Mouse (Mus musculus) kidney, postnatal 0 days (tissue): ENCODE data around the gene Mpc1. TPM values are rescaled to one million over a fixed set of nuclear protein-coding genes. Genes with fewer than 3 reads are reported as not detected.

ENCODE experiments used
- ATAC-seq: fragments of 200-750 bp; cut with Nextera tagmentation; replicated peaks from 2 replicates; pipeline ENCODE4 v1.8.0; 2017; ENCODE audit warnings: low read depth, moderate number of reproducible peaks, moderate TSS enrichment, moderate library complexity; ENCODE audit not compliant: low FRiP score
- DNase-seq: peaks from one replicate; pipeline ENCODE4 v3.0.0-alpha.2; 2016; ENCODE audit warnings: low spot score
- H3K27ac ChIP-seq: fragments of 300-500 bp; sonication (generic); 2 replicates; pipeline ENCODE4 v1.5.1; 2014; ENCODE audit warnings: mild to moderate bottlenecking
- H3K27me3 ChIP-seq: fragments of 300-500 bp; sonication (generic); 2 replicates; pipeline ENCODE4 v1.6.1; 2014; ENCODE audit warnings: low read length, mixed read lengths; ENCODE audit not compliant: insufficient read depth
- H3K36me3 ChIP-seq: fragments of 300-500 bp; sonication (generic); 2 replicates; pipeline ENCODE4 v1.6.1; 2014; ENCODE audit warnings: low read length, mixed read lengths; ENCODE audit not compliant: insufficient read depth
- H3K4me1 ChIP-seq: fragments of 300-500 bp; sonication (generic); replicated peaks from 2 replicates; pipeline ENCODE4 v1.6.1; 2014; ENCODE audit warnings: antibody characterized with exemption, low read length, mixed read lengths; ENCODE audit not compliant: insufficient read depth
- H3K4me2 ChIP-seq: fragments of 300-500 bp; sonication (generic); 2 replicates; pipeline ENCODE4 v1.6.1; 2014; ENCODE audit warnings: mild to moderate bottlenecking, low read length, moderate library complexity, mixed read lengths
- H3K4me3 ChIP-seq: fragments of 300-500 bp; sonication (generic); replicated peaks from 2 replicates; pipeline ENCODE4 v1.5.1; 2014; ENCODE audit warnings: low read depth, low read length
- H3K9ac ChIP-seq: fragments of 300-500 bp; sonication (generic); 2 replicates; pipeline ENCODE4 v1.6.1; 2014; ENCODE audit warnings: low read depth, low read length
- H3K9me3 ChIP-seq: fragments of 300-500 bp; sonication (generic); replicated peaks from 2 replicates; pipeline ENCODE4 v1.6.1; 2016; ENCODE audit warnings: low read length, inconsistent platforms, mixed read lengths
- CTCF ChIP-seq: IDR thresholded peaks from 2 replicates; pipeline ENCODE4 v1.5.1; 2016; ENCODE audit warnings: antibody characterized with exemption, low read depth, mild to moderate bottlenecking, moderate library complexity
- WGBS: fragments of 180-500 bp; shearing (Covaris S2); extraction: QIAGEN DNeasy Blood & Tissue Kit; methylation state at CpG from one replicate; pipeline ENCODE4 v1.1.7; 2014; 5-methylcytosine and 5-hydroxymethylcytosine counted together
- polyA plus RNA-seq: library from polyadenylated mRNA; unstranded; fragments of >200 nt; fragmentation: Nextera tagmentation; extraction: Ambion mirVana; gene quantifications from 2 replicates; pipeline ENCODE4 v1.2.1, GENCODE M21; 2015

Gene Mpc1
- 444 and 498 TPM in 2 replicates for polyA plus RNA-seq

DNA sequence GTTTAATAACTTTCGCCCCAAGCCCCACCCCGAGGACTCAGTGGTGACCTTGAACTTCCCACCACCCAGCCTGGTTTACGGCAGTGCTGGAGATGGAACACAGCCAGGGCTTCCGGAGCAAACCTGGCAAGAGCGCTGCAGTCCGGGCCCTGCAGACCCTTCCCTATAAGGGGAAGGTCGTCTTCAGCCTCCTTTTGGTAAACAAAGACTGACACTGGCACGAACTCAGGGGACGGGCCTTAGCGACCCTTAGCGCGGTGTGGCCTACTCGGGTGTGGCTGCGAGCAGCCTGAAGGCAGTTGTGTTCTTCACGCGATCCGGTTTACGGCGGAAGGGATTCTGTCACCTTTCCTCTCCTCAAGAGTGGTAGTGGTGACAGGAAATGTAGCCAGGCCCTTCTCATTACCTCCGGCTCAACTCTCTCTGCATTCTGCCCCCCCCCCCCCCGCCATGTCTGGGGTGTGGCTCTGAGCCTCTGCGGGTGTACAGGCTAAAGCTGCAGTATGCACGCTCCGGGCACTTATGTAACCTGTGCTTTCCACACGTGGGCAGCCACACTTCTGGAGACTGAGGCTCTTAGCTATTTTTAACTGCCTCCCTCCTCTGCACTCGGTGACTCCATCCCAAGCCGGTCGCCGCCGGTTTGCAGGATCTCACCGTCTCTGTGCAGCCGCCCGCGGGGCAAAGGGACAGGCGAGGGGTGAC, at the start of gene Mpc1:
Gene Mpc1, plus strand, starts transcription at position 84 of the 705 bp plus-strand sequence.
- Histone ChIP-seq H3K4me2 (peak within 1 kb of the TSS; percentile 85), H3K9ac (peak within 1 kb of the TSS; percentile 79), H3K4me1 (0 out of 2 replicates have a peak, but pooled peaks cover 3% of the 10 kb centered on the region), H3K27ac (peak within 1 kb of the TSS; percentile 96), H3K36me3 (no peaks in the 10 kb centered on the region), H3K27me3 (no peaks in the 10 kb centered on the region), H3K9me3 (no peaks in the 10 kb centered on the region), H3K4me3 (peak within 1 kb of the TSS; percentile 87)
- under 1% methylated on average over 34 of the region's 35 CpGs for WGBS
- ATAC-seq (peak; percentile 80), DNase-seq (peak; percentile 74)
- no peak for TF ChIP-seq CTCF

GRCm38 (mm10) chr17:8233618-8234214, 49.0 kb upstream of the Mpc1 start:
- Histone ChIP-seq H3K9me3 (no peaks in the 10 kb centered on the region), H3K27ac (no peak overlapping the region), H3K36me3 (no peaks in the 10 kb centered on the region), H3K27me3 (no peaks in the 10 kb centered on the region), H3K4me3 (no peak overlapping the region), H3K9ac (no peak overlapping the region), H3K4me1 (no peaks in the 10 kb centered on the region; the same call in 1 of the 2 replicates), H3K4me2 (no peak overlapping the region)
- ATAC-seq (no peak), DNase-seq (no peak)
- WGBS, result 45% methylated on average over 15 of the region's 15 CpGs
- no peak for TF ChIP-seq CTCF

DNA sequence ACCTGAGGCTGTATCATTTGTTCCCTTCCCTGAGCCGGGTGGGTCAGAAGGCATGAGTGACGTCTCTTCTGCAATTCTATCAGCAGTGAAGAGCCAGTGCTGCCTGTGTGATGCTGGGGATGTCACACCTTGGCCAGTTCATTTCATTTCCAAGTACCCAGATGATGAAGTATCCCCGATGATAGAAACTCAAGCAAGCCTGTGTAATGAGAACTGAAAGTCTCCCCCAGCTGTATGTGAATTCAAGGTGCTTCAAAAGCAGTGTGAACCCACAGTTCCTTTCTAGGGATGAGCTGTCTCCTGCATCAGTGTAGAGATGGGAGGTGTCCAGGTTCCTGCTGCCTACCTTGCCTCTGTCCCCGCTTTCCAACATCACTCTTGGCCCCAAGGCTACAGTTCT, 48.2 kb upstream of the Mpc1 start:
- Histone ChIP-seq H3K36me3 (no peaks in the 10 kb centered on the region), H3K27ac (no peak overlapping the region), H3K27me3 (no peaks in the 10 kb centered on the region), H3K4me1 (no peaks in the 10 kb centered on the region; the same call in 1 of the 2 replicates), H3K4me2 (no peak overlapping the region), H3K9me3 (no peaks in the 10 kb centered on the region), H3K9ac (no peak overlapping the region), H3K4me3 (no peak overlapping the region)
- TF ChIP-seq CTCF, result no peak
- ATAC-seq (no peak), DNase-seq (no peak)
- WGBS, result 75% methylated on average over 4 of the region's 4 CpGs

GRCm38 (mm10) chr17:8235743-8236142, 47.0 kb upstream of the Mpc1 start, which contains the start of gene Ccr6:
Gene Ccr6, plus strand, starts transcription at chr17:8236043.
- ATAC-seq (no peak), DNase-seq (no peak)
- Histone ChIP-seq H3K4me2 (no peak within 1 kb of the TSS), H3K4me3 (no peak within 1 kb of the TSS), H3K27me3 (no peaks in the 10 kb centered on the region), H3K9ac (no peak within 1 kb of the TSS), H3K9me3 (no peaks in the 10 kb centered on the region), H3K27ac (no peak within 1 kb of the TSS), H3K36me3 (no peaks in the 10 kb centered on the region), H3K4me1 (no peaks in the 10 kb centered on the region; the same call in 1 of the 2 replicates)
- no peak for TF ChIP-seq CTCF
- WGBS, result 78% methylated on average over 3 of the region's 3 CpGs

DNA sequence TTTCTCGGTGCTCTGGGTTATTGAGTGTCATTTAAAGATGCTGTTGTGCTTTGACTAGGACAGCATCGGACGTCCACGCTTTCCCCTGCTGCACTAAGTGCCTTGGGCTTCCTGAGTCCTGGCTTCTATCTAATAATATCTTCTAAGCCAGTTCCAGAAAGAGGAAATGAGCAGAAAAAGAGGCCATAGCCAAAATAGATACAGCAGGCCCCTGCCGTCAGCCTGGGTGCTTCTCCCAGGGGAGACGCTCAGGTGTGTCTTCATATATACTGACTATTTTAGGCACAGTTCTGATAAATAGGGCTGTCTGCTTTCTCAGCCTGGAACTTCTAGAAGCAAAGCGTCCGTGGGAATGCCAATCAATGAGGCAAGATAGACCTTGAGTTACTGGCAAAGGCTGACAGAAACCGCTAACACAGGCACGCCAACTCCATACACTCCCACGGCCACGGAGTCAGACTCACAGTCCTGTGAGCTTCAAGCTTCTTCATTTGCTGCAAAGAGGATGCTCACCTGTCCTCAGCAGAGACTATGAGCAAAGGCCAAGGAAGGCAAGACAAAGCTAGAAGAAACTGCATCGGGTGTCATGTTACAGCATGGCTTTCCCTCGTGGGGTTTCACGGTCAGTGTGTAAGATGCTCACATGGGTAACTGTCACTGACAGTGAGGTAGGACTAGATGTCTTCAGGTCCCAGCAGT, 44.5 kb upstream of the Mpc1 start:
- 67% methylated on average over 15 of the region's 15 CpGs for WGBS

DNA sequence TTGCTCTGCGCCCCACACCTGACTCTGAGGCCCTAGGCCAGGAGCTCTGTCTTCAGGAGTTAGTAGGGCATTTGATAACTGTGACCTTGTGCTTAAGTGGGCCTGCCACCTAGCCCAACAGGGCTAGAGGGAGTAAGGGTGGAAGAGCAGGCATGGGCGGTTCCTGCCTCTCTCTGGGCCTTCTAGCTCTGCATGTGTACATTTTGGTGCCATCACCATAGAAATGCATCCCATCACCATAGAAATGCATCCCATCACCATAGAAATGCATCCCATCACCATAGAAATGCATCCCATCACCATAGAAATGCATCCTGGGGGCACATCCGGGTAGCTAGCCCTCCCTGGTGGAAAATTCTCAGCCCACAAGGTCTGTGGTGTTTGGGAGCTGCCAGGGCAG, 43.1 kb upstream of the Mpc1 start:
- Histone ChIP-seq H3K9ac (no peak overlapping the region), H3K4me1 (no peaks in the 10 kb centered on the region), H3K27me3 (no peaks in the 10 kb centered on the region), H3K27ac (no peak overlapping the region), H3K4me2 (no peak overlapping the region), H3K4me3 (no peak overlapping the region), H3K36me3 (no peaks in the 10 kb centered on the region), H3K9me3 (no peaks in the 10 kb centered on the region)
- WGBS, result 83% methylated on average over 3 of the region's 3 CpGs
- ATAC-seq (no peak), DNase-seq (no peak)
- TF ChIP-seq CTCF, result no peak

More for the DNA sequence above, 44.5 kb upstream of the Mpc1 start:
- ATAC-seq, result no peak
- Histone ChIP-seq H3K4me1 (no peaks in the 10 kb centered on the region), H3K27ac (no peak overlapping the region), H3K9me3 (no peaks in the 10 kb centered on the region), H3K4me2 (no peak overlapping the region), H3K9ac (no peak overlapping the region), H3K27me3 (no peaks in the 10 kb centered on the region), H3K4me3 (no peak overlapping the region), H3K36me3 (no peaks in the 10 kb centered on the region)
- no peak for TF ChIP-seq CTCF
- no peak for DNase-seq
